Mouse (Mus musculus) inflammation-experienced regulatory T-cells, adult 6 months (primary cell): ENCODE results near the gene Zfp385b. TPM values are rescaled to one million over a fixed set of nuclear protein-coding genes. Genes with fewer than 3 reads are reported as not detected.

ENCODE experiments used
- ATAC-seq: one replicate; pipeline ENCODE4 v1.8.0; 2017
- polyA plus RNA-seq, 3 experiments: library from polyadenylated mRNA; unstranded; fragments of 100-300 nt; shearing (Covaris generic); gene quantifications; one replicate each; pipeline ENCODE4 v1.2.1; 2017

Zfp385b gene
- polyA plus RNA-seq, 3 experiments from 2014 or later, result not detected

DNA sequence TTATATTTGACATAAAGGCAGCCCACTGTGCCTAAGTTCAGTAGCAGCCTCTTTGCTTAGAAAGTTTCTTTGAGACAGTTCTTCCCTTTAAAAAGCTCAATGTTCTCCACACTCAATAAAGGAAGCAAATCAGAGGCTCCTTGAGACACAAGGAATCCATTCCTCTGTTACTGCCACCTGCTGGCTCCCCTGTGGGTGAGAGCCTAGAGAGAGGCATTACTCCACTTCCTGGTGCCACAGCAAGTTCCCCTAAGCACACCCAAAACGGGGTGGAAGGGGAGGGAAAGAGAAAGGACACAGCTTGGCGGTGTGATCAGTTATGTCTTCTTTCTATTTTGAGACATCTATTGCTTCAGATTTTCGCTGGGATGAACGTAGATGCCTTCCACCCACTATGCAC, 450.3 kb downstream of the Zfp385b start:
- ATAC-seq, result no peak

Other genes starting within 250 kb of the Zfp385b start
- gene Cwc22, start 126.7 kb upstream of the Zfp385b start, polyA plus RNA-seq, result 10 to 100 TPM; 46.6 to 49.8 (median 48.4) TPM